Mouse (Mus musculus) heart, postnatal 0 days (tissue): ENCODE results near the gene Moap1. TPM values are rescaled to one million over a fixed set of nuclear protein-coding genes. Genes with fewer than 3 reads are reported as not detected.

Experiments
- ATAC-seq: fragments of 200-750 bp; cut with Nextera tagmentation; 2 replicates; pipeline ENCODE4 v1.8.0; 2017; ENCODE audit warnings: low read depth, moderate number of reproducible peaks, moderate library complexity; ENCODE audit not compliant: insufficient read depth
- DNase-seq: peaks from one replicate; pipeline ENCODE4 v3.0.0-alpha.2; 2016; ENCODE audit warnings: low spot score
- H3K27ac ChIP-seq: fragments of 300-500 bp; sonication (generic); 2 replicates; pipeline ENCODE4 v1.5.1; 2014; ENCODE audit warnings: low read depth, mild to moderate bottlenecking
- H3K27me3 ChIP-seq: fragments of 300-500 bp; sonication (generic); 2 replicates; pipeline ENCODE4 v1.6.1; 2014; ENCODE audit warnings: low read length, mixed read lengths; ENCODE audit not compliant: control insufficient read depth, insufficient read depth
- H3K36me3 ChIP-seq: fragments of 300-500 bp; sonication (generic); replicated peaks from 2 replicates; pipeline ENCODE4 v1.6.1; 2014; ENCODE audit warnings: low read length, mixed read lengths; ENCODE audit not compliant: control insufficient read depth, insufficient read depth
- H3K4me1 ChIP-seq: fragments of 300-500 bp; sonication (generic); 2 replicates; pipeline ENCODE4 v1.6.1; 2014; ENCODE audit warnings: antibody characterized with exemption; ENCODE audit not compliant: control insufficient read depth, insufficient read depth
- H3K4me2 ChIP-seq: fragments of 300-500 bp; sonication (generic); 2 replicates; pipeline ENCODE4 v1.6.1; 2014; ENCODE audit warnings: low read depth, mild to moderate bottlenecking, low read length, moderate library complexity
- H3K4me3 ChIP-seq: fragments of 300-500 bp; sonication (generic); 2 replicates; pipeline ENCODE4 v1.5.1; 2014; ENCODE audit warnings: low read depth, low read length
- H3K9ac ChIP-seq: fragments of 300-500 bp; sonication (generic); replicated peaks from 2 replicates; pipeline ENCODE4 v1.6.1; 2014; ENCODE audit warnings: low read depth, low read length, mixed read lengths
- H3K9me3 ChIP-seq: fragments of 300-500 bp; sonication (generic); replicated peaks from 2 replicates; pipeline ENCODE4 v1.6.1; 2016; ENCODE audit warnings: low read length; ENCODE audit not compliant: control insufficient read depth
- CTCF ChIP-seq: IDR thresholded peaks from 2 replicates; pipeline ENCODE4 v1.5.1; 2016; ENCODE audit warnings: antibody characterized with exemption, control low read depth, low read depth
- EP300 ChIP-seq: IDR thresholded peaks from 2 replicates; pipeline ENCODE4 v1.6.1; 2016; ENCODE audit warnings: antibody characterized with exemption, low read depth
- WGBS: fragments of 180-500 bp; shearing (Covaris S2); extraction: QIAGEN DNeasy Blood & Tissue Kit; methylation state at CpG from one replicate; pipeline ENCODE4 v1.1.7; 2014; 5-methylcytosine and 5-hydroxymethylcytosine counted together
- polyA plus RNA-seq: library from polyadenylated mRNA; unstranded; fragments of >200 nt; fragmentation: Nextera tagmentation; extraction: Ambion mirVana; gene quantifications from 2 replicates; pipeline ENCODE4 v1.2.1, GENCODE M21; 2015
- total RNA-seq: library from RNA; depleted of rRNA; stranded (reverse); fragments of >200 nt; gene quantifications from 2 replicates; pipeline ENCODE4 v1.2.3, GENCODE M21; 2014; ENCODE audit warnings: low replicate concordance; rRNA removed

Gene Moap1
- total RNA-seq, result 1.2 TPM in 1 of 2 replicates, not detected in the other
- polyA plus RNA-seq, result 11.3 and 11.6 TPM in 2 replicates

DNA sequence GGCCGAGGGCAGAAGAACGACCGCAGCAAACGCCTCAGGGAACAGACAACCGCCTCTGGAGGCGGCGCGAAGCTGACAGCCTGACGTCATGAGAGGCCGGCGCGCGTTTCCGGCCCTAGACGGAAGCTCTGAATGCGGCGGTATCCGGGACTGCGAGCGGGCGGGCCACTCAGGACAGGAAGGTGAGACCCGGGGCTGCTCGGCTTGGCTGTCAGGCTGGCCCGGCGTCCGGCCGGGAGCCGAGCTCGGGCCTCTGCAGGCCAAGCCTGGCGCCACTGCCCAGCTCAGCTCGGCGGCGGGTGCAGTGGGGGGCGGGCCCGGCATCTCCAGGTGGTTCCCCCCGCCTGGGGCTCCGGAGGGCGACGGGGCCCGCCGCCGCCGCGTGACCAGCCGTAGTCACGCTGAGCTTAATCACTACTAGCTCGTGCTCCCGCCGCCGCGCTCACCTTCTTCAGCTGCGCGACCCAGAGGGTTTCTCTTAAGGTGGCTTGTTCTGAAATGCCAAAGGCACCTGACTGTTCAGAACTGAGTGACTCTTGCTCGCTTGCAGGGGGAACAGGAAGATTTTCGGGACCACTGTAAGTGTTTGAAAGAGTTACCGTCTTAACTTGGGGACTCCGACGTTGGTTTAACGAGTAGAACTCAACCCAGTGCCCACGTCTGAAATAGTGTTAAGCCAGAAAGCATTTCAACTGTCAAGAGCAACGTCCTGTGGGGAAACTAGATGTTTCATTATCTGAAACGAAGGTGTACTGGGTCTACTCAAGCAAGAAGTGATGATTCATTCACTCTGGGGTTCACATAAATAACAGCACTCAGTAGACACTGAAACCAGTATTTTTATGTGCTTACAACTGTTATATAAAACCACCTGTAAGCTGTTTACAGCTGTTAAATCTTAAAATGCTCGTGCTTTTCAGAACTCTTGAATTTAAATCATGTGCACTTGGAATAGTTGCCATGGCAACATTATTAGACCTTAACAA, at the start of gene Moap1, which contains the start of gene Tmem251:
TSS of gene Moap1 (minus strand) at position 73 of the 986 bp plus-strand sequence.
TSS of gene Tmem251 (plus strand) at position 174 of the 986 bp plus-strand sequence.
- Histone ChIP-seq H3K27me3 (no peaks in the 10 kb centered on the region), H3K4me2 (peak within 1 kb of the TSS; percentile 90), H3K27ac (peak within 1 kb of the TSS; percentile 95), H3K9me3 (no peaks in the 10 kb centered on the region), H3K9ac (peak within 1 kb of the TSS; percentile 84), H3K36me3 (peaks cover 7% of the 10 kb centered on the region), H3K4me3 (peak within 1 kb of the TSS; percentile 89), H3K4me1 (peaks cover 13% of the 10 kb centered on the region)
- DNase-seq (peak; percentile 92), ATAC-seq (peak; percentile 97)
- under 1% methylated on average over 55 of the region's 63 CpGs for WGBS
- TF ChIP-seq CTCF (no peak), EP300 (no peak)

DNA sequence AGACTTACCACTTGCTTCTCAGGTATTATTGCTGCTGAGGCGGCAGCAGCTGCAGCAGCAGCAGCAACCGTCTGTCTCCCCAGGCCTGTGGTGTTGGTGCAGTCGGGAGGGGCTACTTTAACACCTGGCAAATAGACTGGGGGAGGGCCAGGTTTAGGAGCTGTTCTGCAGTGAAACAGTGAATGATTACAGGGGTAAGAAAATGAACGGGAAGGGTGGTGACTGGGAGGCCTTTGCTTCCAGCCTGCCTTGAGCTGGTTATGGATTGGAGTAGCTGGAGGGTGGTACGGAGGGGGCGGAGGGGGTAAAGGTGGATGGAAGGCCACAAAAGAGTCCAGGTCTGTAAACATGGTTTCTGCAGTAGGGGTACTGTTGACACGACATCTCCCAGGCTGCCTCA, 44.5 kb upstream of the Moap1 start:
- no peak for TF ChIP-seq CTCF
- TF ChIP-seq EP300, result no peak
- 89% methylated on average over 7 of the region's 7 CpGs for WGBS
- peaks cover 73% of the 10 kb centered on the region for H3K36me3 ChIP-seq

DNA sequence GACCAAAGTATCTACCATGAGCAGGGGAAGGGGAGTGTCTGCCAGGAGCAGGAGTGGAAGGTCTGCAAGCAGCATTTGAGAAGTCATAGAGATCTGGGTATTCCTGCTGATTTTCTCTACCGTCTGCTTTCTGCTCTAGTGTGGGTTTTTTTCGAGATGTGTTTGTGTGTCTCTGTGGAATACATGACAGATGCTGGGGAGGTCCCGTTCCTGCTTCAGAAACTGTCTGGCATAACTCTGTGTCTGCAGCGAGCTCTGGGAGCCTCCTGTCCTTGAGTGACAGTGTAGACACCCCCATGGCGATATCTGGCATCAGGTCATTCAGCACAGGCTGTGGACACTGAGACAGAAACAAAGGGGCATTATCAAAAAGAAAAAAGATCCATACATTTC, 42.1 kb upstream of the Moap1 start:
- WGBS, result 83% methylated on average over 5 of the region's 5 CpGs
- Histone ChIP-seq H3K4me3 (no peak overlapping the region), H3K27me3 (no peaks in the 10 kb centered on the region), H3K4me1 (no peaks in the 10 kb centered on the region), H3K27ac (no peak overlapping the region), H3K9me3 (no peaks in the 10 kb centered on the region), H3K36me3 (peaks cover 66% of the 10 kb centered on the region), H3K9ac (no peak overlapping the region), H3K4me2 (no peak overlapping the region)
- ATAC-seq (no peak), DNase-seq (no peak)
- TF ChIP-seq CTCF, result no peak
- no peak for TF ChIP-seq EP300

More for the DNA sequence above, 44.5 kb upstream of the Moap1 start:
- H3K4me2 ChIP-seq, result no peak overlapping the region
- DNase-seq, result no peak
- H3K27me3 ChIP-seq, result no peaks in the 10 kb centered on the region
- no peak overlapping the region for H3K9ac ChIP-seq
- H3K4me3 ChIP-seq, result no peak overlapping the region
- no peak for ATAC-seq
- no peaks in the 10 kb centered on the region for H3K4me1 ChIP-seq
- H3K9me3 ChIP-seq, result no peaks in the 10 kb centered on the region
- H3K27ac ChIP-seq, result no peak overlapping the region

DNA sequence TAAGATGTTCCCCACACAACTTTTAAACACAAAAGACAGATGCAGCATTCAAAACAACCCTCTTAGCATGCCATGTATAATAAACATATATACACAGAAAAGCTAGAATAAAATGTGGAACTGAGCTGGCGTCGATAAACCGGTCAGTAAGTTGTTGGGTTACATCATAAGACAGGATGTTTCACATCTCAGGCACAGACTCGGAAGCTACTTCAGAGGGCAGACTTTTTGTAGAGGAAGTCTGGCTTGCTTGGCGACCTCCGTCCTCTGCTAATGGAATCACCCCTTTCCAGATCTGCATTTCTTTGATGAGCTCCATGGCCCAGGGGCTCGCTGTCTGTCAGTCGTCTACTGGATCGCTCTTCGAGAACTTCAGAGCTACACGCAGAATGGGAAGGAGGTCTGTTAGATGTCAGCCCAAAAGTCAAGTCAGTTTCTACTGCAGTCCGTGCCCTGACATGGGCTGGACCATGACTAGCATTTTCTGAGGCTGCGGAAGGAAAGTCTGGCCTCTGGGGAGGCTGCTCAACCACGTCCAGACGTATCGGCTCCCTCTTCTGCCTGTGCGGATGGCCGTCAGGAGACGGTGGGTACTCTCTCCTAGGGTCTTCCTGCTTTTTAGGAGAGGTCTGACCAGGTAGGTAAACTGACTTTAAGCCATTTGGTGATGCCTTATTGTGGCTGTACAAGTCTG, 41.6 kb upstream of the Moap1 start:
- Histone ChIP-seq H3K9ac (no peak overlapping the region), H3K9me3 (no peaks in the 10 kb centered on the region), H3K4me1 (no peaks in the 10 kb centered on the region), H3K4me2 (no peak overlapping the region), H3K4me3 (no peak overlapping the region), H3K27me3 (no peaks in the 10 kb centered on the region), H3K36me3 (peaks cover 60% of the 10 kb centered on the region), H3K27ac (no peak overlapping the region)
- 81% methylated on average over 19 of the region's 19 CpGs for WGBS
- TF ChIP-seq EP300, result no peak
- no peak for TF ChIP-seq CTCF
- ATAC-seq (no peak), DNase-seq (no peak)

DNA sequence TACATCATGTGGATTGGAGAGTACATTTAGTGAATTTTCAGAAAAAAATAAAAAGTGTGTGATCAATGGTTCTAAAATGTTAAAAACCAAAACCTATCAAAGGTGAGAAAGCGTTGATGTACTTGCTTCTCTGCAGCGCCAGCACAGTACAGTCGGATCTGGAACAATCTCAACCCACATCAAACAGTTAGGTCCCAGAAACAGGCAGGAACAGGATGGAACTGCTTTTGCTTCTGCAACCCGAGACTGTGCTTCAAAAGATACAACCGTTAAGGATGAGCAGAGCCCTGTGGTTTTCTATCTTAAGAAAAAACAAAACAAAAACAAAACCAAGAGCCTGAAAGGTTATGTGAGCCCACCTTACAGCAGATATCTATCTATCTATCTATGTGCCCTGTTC, 39.4 kb upstream of the Moap1 start:
- H3K4me3 ChIP-seq, result no peak overlapping the region
- 90% methylated on average over 5 of the region's 5 CpGs for WGBS
- ATAC-seq, result no peak

More for the DNA sequence above, 39.4 kb upstream of the Moap1 start:
- no peak overlapping the region for H3K4me2 ChIP-seq
- no peak for DNase-seq
- TF ChIP-seq EP300, result no peak
- no peak for TF ChIP-seq CTCF
- peaks cover 55% of the 10 kb centered on the region for H3K36me3 ChIP-seq
- no peak overlapping the region for H3K9ac ChIP-seq
- no peak overlapping the region for H3K27ac ChIP-seq
- no peaks in the 10 kb centered on the region; the same call in 1 of the 2 replicates for H3K4me1 ChIP-seq
- H3K27me3 ChIP-seq, result no peaks in the 10 kb centered on the region
- H3K9me3 ChIP-seq, result no peaks in the 10 kb centered on the region
